Mouse (Mus musculus) cerebellum, postnatal 25 days (tissue): ENCODE measurements at regions not wholly inside any gene's neighbourhood (a gene's known extent, or its start where the extent isn't known, plus 50 kb on each side); places are given as distances from the start of the nearest gene placed in this dataset.

Experiments used
- DNase-seq, 2 experiments: peaks; one replicate each; pipeline ENCODE4 v3.0.0; 2021; ENCODE audit warnings: mixed read lengths in 2 of 2

DNA sequence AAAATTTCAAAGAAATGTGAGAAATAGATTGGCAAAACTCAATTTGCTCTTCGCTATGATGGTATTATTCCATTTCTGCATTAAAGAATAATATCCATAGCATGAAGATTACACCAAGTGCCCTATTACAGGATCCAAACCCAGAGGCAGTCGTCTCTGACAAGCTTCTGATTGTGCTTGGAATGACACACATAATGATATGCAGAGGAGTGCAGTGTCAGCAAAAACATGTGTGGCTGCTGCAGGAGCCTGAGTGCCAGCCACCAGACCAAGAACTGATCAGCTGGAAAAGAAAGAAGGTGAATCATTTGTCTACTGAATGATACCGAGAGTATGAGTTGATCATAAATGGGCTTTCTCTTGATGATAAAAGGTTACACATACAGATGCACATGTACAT lies 137.3 kb downstream of the Il15 start:
- no peak for DNase-seq

DNA sequence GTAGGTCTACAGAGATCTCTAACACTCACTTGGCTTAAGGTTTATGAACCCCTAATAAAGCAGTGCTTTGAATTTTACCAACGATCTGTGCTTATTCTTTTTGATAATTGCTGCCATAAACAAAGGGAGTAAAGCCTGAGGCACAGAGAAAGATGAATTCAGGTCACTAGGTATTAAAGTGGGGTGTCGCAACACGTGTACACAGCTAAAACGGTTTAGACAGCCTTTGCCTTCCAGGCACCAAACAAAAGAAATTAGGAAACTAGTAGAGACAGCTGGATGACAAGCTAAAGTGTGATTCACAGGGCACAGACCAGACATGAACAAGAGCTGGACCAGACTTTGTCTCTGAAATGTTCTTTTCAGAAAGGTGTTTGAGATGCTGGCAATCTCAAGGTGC lies 140.8 kb downstream of the Il15 start:
- no peak for DNase-seq

DNA sequence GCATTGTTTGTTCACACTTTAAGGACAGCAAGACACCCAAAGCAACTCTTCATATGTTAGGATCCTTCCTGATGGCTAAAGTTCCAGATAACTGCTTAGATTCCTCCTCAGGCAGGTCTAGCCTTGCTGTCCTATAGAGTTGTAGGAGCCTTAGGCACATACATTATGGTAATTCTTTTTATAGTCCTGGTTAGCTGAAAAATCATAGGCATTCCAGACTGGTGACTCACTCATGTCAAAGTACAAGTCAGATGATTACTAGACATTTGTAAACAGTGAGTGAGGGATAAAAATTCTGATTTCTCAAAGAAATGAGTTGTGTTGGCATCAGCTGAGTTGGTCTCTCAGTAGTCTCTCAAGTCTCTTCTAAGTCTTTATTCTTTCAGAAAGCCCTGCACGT lies 142.4 kb downstream of the Il15 start:
- DNase-seq, result no peak

DNA sequence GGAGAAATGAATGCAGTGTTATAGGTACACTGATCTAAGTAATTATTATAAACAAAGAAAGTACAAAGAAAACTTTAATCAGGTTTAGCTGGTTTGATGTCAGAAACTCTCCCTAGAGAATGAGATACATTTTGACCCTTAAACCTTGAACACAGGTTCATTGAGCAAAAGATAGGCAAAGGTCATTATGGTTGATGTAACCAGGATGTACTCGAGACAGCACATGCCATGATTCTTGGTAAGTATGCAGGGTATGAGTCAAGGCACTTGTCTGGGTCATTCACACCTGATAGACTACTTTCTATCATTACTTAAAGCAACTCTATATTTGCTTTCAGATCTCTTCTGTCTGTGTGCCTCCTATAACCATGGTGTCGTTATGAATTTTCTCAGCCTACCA lies 147.2 kb downstream of the Il15 start:
- DNase-seq, result no peak

DNA sequence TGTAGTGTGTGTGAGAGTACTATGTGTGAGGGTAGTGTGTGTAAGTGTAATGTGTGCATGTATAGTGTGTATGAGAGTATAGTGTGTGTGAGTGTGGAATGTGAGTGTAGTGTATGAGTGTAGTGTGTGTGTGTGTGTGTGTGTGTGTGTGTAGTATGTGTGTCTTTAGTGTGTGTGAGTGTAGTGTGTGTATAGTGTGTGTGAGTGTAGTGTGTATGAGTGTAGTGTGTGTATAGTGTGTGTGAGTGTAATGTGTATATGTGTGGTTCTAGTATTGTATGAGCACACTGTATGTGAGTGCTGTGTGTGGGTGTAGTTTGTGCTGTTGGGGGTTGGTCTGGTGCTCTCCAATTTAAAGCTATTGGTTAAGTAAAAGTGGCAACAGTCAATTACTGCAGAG lies 150.6 kb downstream of the Il15 start:
- no peak for DNase-seq

DNA sequence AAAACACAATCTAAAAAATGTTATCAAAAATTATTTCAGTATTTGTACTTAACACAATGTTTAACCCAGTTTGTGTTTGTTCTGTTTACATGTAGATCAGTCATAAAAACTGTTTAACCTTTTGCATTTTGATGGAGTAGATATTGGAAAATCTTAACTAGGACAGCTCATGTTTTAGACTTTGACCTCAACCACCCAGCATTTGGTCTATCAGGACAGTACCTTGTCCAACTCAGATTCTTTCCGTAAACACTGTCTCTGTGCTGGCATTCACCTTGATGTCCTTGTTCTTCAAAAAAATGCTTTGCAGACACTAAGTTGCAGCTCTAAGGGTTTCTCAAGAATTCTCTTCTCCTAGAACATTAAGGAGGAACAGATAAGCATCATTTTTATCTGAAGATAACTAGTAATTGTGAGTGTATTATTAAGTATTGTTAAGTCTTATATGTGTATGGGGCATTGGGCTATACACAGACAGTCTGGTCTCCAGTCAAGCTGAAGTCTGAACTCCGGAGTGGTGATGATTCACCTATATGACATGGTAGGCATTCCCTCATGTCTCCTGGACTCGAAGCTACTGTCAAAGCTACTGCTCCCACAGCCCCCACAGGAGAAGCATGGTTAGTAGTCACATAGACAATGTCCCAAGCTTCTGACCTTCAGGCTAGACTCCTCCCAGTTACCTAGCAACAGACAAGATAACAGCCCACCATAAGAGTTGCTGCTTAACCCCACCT lies 153.0 kb downstream of the Il15 start:
- no peak for DNase-seq

DNA sequence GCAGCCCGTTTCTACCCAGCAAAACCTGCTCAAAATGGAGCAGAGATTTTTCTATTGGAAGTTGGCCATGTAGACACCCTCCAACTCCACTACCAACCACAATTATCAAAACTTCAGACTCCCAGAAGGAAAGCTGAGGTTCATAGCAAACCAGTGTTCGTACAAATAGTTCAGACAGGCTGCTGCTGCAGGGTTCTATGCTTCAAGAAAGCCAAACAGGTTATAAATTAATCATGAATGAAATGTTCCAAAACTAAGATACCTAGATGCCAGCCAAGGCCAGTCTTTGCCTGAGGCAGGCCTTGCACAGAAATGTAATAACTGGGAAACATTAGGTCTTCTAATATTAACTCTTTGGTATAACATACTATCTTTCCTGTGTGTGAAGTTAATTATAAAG lies 158.9 kb downstream of the Il15 start:
- no peak for DNase-seq

DNA sequence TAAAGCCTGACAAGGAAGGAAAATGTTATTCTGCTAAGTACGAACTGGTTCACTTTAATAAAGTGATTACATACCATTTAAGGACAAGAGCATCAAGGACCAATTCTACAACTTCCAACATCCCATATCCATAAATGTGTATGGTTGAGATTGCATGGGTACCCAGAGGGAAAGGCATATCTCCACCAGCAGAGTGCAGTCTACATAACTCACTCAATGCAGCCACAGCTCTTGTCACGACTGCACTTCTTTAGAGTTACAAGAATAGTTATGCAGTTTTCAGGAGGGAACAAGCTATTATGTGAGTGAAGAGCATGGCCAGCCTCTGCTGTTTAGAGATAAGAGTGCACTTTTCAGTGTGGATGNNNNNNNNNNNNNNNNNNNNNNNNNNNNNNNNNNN lies 173.1 kb downstream of the Il15 start:
- no peak for DNase-seq

DNA sequence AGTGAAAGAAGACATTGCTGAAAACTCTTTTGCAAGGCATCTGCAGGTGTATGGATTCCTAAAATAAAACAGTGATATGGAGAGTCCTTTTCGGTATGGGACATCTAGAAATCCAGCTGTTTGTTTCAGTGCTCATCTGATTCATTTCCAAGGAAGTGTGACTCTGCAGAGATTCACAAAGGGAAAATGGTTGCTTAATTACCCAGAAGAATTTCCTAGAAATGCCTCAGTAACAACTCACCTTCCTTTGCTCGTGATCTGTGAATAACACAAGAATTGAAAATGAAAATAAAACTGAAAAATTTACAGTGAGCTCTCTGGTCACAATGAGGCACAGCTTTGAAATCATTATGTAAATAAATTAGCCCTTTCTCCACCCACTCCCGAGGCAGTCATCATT lies 201.3 kb downstream of the Il15 start:
- no peak for DNase-seq

DNA sequence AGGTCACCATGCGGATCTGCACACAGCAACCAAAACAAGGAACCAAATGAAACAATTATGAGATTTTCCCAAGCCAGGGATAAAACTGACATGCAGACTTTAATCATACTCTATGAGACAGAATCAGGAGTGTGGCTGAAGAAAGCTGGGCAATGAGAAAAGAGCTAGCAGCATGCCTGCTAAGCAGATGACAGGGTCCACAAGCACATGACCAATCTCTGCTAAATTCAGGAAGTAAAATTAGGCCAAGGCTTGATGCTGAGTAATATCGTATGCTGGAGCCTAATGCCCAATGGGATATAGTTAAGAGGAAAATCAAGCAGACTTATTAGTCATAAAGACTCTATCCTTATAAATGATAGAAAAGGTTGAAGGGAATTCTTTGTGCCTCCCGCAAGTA lies 202.8 kb downstream of the Il15 start:
- DNase-seq, result no peak

DNA sequence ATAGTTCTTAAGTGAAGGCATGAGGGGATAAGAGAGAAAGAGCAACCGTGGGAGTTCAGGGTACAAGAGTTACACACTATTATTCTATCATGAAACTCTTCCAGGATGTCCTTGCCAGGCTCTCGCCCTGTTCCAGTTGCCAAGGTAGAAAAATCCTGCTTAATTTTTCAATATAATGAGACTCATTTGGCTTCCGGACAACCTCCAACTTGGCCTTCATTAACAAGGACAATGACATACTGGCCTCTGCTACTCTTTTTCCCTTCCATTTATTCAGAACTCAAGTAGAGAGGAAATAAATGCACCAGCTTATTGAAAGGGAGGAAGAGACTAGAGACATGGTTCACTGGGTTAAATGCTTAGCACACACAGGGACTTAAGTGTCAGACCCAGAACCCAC lies 206.5 kb downstream of the Il15 start:
- no peak for DNase-seq

DNA sequence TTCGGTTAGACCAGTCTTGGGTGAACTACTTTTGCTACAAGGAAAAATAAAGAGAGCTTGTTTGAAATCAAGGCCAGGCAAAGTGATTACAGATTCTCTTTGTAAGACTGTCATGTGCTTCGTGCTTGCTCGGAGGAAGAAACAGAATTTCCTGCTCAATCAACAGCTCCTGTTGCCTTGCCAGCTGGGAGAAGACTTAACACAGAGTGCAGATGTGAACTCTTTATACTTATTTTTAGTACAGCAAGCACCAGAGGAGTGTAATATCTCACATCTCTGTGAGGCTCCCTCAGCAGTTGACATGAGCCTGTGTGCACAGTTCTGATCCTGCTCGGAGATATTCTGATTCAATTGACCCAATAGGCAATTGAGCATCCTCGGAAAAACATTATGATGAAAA lies 207.9 kb downstream of the Il15 start:
- no peak for DNase-seq

DNA sequence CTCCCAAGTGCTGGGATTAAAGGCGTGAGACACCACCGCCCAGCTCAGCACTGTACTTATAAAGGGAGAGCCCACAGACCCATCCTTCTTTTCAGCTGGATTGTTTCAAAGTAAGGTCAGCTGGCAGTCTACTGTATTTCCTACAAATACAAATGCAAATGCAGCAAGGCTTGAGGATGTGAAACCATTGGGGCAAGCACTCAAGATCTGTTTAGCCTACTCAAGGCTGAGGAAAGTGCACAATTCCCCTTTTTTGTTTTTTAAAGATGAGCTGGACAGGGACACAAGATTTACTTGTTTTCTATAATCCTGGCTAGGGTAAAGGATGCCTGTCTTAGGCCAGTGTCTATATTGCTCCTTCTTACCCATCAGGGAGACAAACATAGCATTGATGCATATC lies 212.0 kb downstream of the Il15 start:
- no peak for DNase-seq

DNA sequence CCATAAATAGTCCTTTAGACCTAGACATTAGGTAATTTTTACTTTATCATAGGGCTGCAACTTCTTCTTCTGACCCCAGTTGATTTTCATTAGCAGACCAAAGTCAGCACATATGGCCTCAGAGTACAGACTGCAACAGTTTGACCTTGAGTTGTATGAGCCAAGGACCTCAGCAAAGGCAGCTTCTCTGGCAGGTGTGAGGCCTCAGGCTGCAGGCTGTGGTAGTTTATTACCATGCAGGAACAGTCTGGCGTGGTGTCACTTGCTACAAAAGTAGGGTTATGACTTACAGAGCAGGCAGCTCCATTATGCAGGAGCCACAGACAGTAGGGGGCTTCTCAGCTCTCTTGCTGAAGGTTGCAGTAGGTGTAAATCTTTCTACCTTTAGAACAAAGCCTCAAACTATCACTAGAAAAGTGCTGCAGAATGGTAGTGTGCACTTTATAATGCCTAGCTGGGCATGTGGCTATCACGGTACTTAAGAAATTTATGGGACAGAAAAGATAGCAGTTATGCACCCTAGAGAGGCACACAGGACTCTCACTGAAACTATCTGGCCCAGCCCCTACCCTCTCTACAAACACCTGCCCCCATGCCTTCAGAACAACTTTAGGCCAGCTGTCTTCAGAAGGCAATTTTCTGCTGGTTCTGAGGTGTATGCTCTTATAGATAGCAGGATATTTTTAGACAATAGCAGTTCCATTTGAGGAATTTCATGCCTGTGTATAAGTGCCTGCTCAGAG lies 215.7 kb downstream of the Il15 start:
- DNase-seq, result peak; percentile 12 to 15

DNA sequence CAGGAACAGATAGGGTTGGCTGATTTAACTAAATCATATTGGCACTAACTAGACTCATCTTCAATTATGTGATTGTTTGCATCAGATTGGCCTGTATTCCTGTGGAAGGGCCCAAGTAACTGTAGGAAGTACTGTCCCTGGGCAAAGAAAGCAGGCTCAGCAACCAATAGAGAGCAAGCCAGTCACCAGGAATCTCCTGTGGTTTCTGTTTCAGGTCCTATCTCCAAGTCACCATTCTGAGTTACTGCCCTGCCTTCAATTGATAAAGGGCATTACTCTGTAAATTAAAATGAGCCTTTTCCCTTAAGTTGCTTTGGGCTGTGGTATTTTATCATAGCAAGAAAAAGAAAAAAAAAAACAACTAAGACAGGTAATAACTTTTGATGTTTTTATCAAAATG lies 219.0 kb downstream of the Il15 start:
- DNase-seq, result no peak
